Mouse (Mus musculus) kidney, postnatal 14 days (tissue): ENCODE measurements around the gene Scarb1.

Experiments used
- DNase-seq: peaks from one replicate; pipeline ENCODE4 v3.0.0; 2022; ENCODE audit warnings: mixed read lengths

Gene Scarb1

GRCm38 (mm10) chr5:125268033-125268765 is 72.7 kb downstream of the Scarb1 start:
- peak; percentile 82 for DNase-seq

GRCm38 (mm10) chr5:125267150-125267961 is 73.5 kb downstream of the Scarb1 start:
- peak; percentile 49 for DNase-seq

GRCm38 (mm10) chr5:125266128-125266527 is 74.8 kb downstream of the Scarb1 start:
- no peak for DNase-seq

GRCm38 (mm10) chr5:125264700-125265099 is 76.2 kb downstream of the Scarb1 start:
- peak; percentile 65 for DNase-seq

- DNase-seq: no peak
These were observed 78.3 kb downstream of the Scarb1 start for GRCm38 (mm10) chr5:125262578-125262977.

- peak; percentile 46 for DNase-seq
These were observed 87.0 kb downstream of the Scarb1 start for GRCm38 (mm10) chr5:125253917-125254316.

GRCm38 (mm10) chr5:125253448-125253847 is 87.4 kb downstream of the Scarb1 start:
- no peak for DNase-seq

GRCm38 (mm10) chr5:125252664-125253063 is 88.2 kb downstream of the Scarb1 start:
- DNase-seq: peak; percentile 79

- DNase-seq: no peak
These were observed 88.8 kb downstream of the Scarb1 start for GRCm38 (mm10) chr5:125251885-125252615.

GRCm38 (mm10) chr5:125249187-125249586 is 91.7 kb downstream of the Scarb1 start:
- no peak for DNase-seq

- DNase-seq: no peak
These were observed 94.2 kb downstream of the Scarb1 start for GRCm38 (mm10) chr5:125246711-125247110.

- peak; percentile 76 for DNase-seq
These were observed 95.3 kb downstream of the Scarb1 start for GRCm38 (mm10) chr5:125245534-125246151.

GRCm38 (mm10) chr5:125244825-125245533 is 95.9 kb downstream of the Scarb1 start:
- no peak for DNase-seq

GRCm38 (mm10) chr5:125243928-125244327 is 97.0 kb downstream of the Scarb1 start:
- no peak for DNase-seq

GRCm38 (mm10) chr5:125242111-125242510 is 98.8 kb downstream of the Scarb1 start:
- peak; percentile 28 for DNase-seq

GRCm38 (mm10) chr5:125241627-125242026 is 99.3 kb downstream of the Scarb1 start:
- DNase-seq: no peak

- no peak for DNase-seq
These were observed 100.6 kb downstream of the Scarb1 start for GRCm38 (mm10) chr5:125240124-125240781.

- peak; percentile 45 for DNase-seq
These were observed 105.0 kb downstream of the Scarb1 start for GRCm38 (mm10) chr5:125235874-125236273.

GRCm38 (mm10) chr5:125235398-125235797 is 105.5 kb downstream of the Scarb1 start:
- DNase-seq: no peak

- no peak for DNase-seq
These were observed 106.5 kb downstream of the Scarb1 start for GRCm38 (mm10) chr5:125234399-125234798.

GRCm38 (mm10) chr5:125233478-125233877 is 107.4 kb downstream of the Scarb1 start:
- DNase-seq: no peak
